Mouse (Mus musculus) thymus, adult 2 months (tissue): ENCODE results near the gene Pmm2. TPM values are rescaled to one million over a fixed set of nuclear protein-coding genes. Genes with fewer than 3 reads are reported as not detected.

Experiments used
- DNase-seq: peaks from one replicate; pipeline ENCODE4 v3.0.0; 2021
- H3K27ac ChIP-seq: fragments of 200-500 bp; 2 replicates; pipeline ENCODE4 v1.5.1; 2012; ENCODE audit warnings: low read length, control low read depth; ENCODE audit not compliant: control insufficient read depth, insufficient read depth
- H3K27me3 ChIP-seq: fragments of 200-500 bp; 2 replicates; pipeline ENCODE4 v1.6.1; 2012; ENCODE audit warnings: mild to moderate bottlenecking, low read length, moderate library complexity, mixed read lengths; ENCODE audit not compliant: control insufficient read depth, insufficient read depth
- H3K36me3 ChIP-seq: fragments of 200-500 bp; 2 replicates; pipeline ENCODE4 v1.6.1; 2012; ENCODE audit warnings: mild to moderate bottlenecking, low read length, moderate library complexity; ENCODE audit not compliant: control insufficient read depth, insufficient read depth
- H3K4me1 ChIP-seq: fragments of 200-500 bp; replicated peaks from 2 replicates; pipeline ENCODE4 v1.6.1; 2012; ENCODE audit warnings: low read length; ENCODE audit not compliant: control insufficient read depth, insufficient read depth
- H3K4me3 ChIP-seq: fragments of 200-500 bp; 2 replicates; pipeline ENCODE4 v1.5.1; 2012; ENCODE audit warnings: mild to moderate bottlenecking, low read length, control low read depth, moderate library complexity; ENCODE audit not compliant: control insufficient read depth, insufficient read depth
- CTCF ChIP-seq: fragments of 200-500 bp; IDR thresholded peaks from 2 replicates; pipeline ENCODE4 v1.5.1; 2012; ENCODE audit warnings: mild to moderate bottlenecking, control low read depth, low read length, moderate library complexity, borderline replicate concordance; ENCODE audit not compliant: control insufficient read depth, poor library complexity, insufficient read depth; ENCODE audit errors: extremely low read depth
- POLR2A ChIP-seq: fragments of 200-500 bp; IDR thresholded peaks from 2 replicates; pipeline ENCODE4 v1.6.1; 2012; ENCODE audit warnings: mild to moderate bottlenecking, low read length, control low read depth, moderate library complexity; ENCODE audit not compliant: control insufficient read depth, poor library complexity, insufficient read depth; ENCODE audit errors: extremely low read depth
- WGBS: fragments of 180-500 bp; shearing (Covaris S2); methylation state at CpG from one replicate; pipeline ENCODE4 v1.1.7; 2018; 5-methylcytosine and 5-hydroxymethylcytosine counted together
- polyA plus RNA-seq: library from polyadenylated mRNA; depleted of rRNA; stranded (reverse); fragments of >200 nt; gene quantifications from 2 replicates; pipeline ENCODE4 v1.2.3, GENCODE M21; 2012

Pmm2 gene
- polyA plus RNA-seq, 1 experiment: 116 TPM

GRCm38 (mm10) chr16:8686121-8686870, 48.8 kb downstream of the Pmm2 start:
- H3K4me1 ChIP-seq: no peaks in the 10 kb centered on the region
- no peaks in the 10 kb centered on the region for H3K27me3 ChIP-seq
- no peak overlapping the region for H3K4me3 ChIP-seq
- TF ChIP-seq POLR2A: no peak
- no peak for TF ChIP-seq CTCF
- 70% methylated on average over 7 of the region's 7 CpGs for WGBS
- H3K27ac ChIP-seq: no peak overlapping the region
- peaks cover 26% of the 10 kb centered on the region for H3K36me3 ChIP-seq
- DNase-seq: peak; percentile 81

DNA sequence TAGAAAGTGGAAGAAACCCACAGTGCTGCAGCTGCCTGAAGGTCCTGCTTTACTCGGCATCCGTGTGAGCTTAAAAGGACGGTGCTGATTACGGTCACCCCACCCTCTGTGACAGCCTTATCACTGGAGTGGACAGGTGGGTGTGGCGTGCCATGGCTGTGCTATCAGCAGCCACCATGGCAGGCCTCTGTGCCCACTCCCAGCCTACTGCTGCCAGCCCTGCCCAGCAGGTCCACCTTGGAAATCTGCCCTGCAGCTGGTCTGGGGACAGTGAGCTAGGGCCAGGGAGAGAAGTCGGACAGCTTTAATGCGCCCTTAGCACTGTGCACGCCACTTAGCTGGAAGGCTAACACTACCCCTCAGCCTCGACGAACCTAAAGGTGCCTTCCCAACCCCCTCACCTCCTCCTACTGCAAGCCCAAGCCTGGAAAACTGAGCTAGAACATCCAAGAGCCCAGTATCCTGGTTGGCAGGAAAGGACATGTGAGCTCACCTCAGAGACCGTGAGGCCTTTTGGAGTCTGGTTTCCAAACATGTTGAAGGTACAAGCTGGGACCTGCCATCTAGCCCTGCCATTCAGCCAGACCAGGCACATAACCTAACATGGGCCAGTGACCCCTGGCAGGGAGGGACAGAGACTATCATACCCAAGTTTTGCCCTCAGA, 49.5 kb downstream of the Pmm2 start:
- Histone ChIP-seq H3K36me3 (peaks cover 33% of the 10 kb centered on the region), H3K4me3 (no peak overlapping the region), H3K27me3 (no peaks in the 10 kb centered on the region), H3K4me1 (no peaks in the 10 kb centered on the region), H3K27ac (no peak overlapping the region)
- no peak for DNase-seq
- TF ChIP-seq CTCF: no peak
- WGBS: 94% methylated on average over 11 of the region's 11 CpGs

DNA sequence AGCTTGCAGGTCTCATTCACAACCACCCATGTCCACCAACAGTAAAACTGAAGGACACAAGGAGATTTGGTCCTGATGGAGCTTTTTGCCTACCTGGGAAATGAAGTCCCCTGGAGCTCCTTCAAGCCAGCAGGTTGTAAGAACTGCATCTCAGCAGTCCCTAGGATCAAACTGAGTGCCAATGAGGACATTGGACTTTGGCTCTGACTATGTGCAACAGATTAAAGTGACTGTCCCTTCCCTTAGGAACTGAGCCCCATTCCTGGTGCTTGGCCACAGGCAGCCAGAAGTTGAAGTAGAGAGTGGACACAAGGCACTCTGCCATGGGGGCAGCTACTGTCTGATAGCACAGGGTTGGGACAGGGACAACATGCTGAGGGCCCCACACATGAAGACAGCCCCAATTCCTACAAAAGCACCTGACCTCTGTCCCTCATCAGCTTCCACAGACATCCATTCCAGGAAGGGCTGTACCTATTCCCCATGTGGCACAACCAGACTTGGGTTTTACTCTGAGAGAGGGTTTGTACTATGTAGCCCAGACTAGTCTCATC, 50.2 kb downstream of the Pmm2 start:
- DNase-seq: no peak
- no peaks in the 10 kb centered on the region for H3K27me3 ChIP-seq
- H3K4me1 ChIP-seq: no peaks in the 10 kb centered on the region
- H3K27ac ChIP-seq: no peak overlapping the region
- no peak for TF ChIP-seq CTCF
- peaks cover 39% of the 10 kb centered on the region for H3K36me3 ChIP-seq
- no peak overlapping the region for H3K4me3 ChIP-seq

DNA sequence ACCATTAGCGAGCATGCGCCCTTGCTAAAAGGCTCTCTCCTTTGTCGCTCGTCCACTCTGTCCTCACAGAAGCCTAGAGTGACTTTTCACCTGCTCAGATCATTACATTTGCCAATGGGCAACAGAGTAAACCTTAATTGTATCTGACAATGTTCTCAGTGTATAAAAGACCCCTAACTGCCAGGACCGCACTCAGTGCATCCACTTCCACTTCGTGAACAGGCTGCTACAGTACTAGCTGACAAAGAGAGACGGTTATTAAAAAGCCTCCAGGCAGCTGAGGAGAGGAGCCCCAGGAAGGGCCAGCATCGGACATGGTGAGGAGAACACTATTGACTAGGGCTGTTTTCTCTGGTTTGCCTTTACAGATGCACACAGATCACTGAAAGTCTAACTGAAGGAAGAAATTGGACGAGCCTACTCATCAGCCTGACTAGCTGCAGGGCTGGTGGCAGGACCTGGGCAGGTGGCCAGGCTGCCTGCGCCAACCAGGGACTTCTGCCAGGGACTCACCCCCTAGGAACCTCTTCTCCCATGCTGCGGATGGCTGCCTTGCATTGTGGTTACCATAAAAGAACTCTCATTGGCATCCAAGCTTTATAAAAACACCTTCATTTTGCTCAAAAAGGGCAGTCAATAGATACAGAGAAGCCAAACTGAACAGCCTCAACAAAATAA, 52.6 kb downstream of the Pmm2 start:
- no peak for TF ChIP-seq CTCF
- no peak for TF ChIP-seq POLR2A
- Histone ChIP-seq H3K4me1 (no peaks in the 10 kb centered on the region), H3K27me3 (no peaks in the 10 kb centered on the region), H3K4me3 (no peak overlapping the region), H3K36me3 (peaks cover 64% of the 10 kb centered on the region), H3K27ac (no peak overlapping the region)
- no peak for DNase-seq
- WGBS: 93% methylated on average over 11 of the region's 11 CpGs

DNA sequence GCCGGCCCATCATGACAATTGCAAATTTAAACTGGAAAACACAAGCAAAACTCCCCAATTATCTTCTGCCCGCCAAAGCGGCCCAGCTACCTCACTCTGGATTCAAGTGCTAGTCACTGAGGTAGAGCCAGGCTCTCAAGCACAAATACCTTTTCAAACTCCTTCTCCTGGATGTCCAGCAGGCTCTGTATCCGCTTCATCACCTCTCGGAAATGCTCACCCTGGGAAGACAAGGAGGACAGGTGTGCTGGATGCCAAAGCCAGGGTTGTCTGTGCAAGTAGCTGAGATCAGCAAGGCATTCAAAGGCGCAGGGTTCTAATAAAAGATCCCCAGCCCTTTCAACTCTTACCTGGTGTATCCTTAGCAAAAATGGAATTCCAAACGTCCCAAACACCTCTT, 53.7 kb downstream of the Pmm2 start:
- Histone ChIP-seq H3K4me1 (no peaks in the 10 kb centered on the region), H3K4me3 (no peak overlapping the region), H3K36me3 (peaks cover 74% of the 10 kb centered on the region), H3K27ac (no peak overlapping the region), H3K27me3 (no peaks in the 10 kb centered on the region)
- TF ChIP-seq CTCF (no peak), POLR2A (no peak)
- DNase-seq: no peak
- WGBS: 96% methylated on average over 7 of the region's 7 CpGs

DNA sequence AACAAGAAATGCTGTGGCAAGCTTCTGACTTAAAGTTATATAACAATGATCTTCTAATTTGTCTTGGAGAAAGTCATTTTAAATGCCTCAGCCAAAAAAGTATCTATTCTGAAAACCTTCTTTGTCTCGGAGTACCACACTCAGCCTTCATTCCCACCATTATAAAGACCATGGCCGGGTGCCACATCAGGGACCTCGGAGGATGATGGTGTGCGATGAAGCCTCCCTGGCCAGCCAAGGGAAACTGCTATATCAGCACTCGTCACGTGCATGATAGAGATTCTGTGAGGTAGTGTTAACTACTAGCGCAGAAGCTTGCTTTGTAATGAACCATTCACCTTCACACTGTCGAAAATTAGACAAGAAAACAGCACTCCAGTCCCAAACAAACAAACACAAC, 62.1 kb downstream of the Pmm2 start:
- no peak overlapping the region for H3K4me3 ChIP-seq
- peaks cover 99% of the 10 kb centered on the region for H3K36me3 ChIP-seq
- H3K27ac ChIP-seq: no peak overlapping the region
- no peaks in the 10 kb centered on the region for H3K4me1 ChIP-seq
- DNase-seq: no peak
- no peaks in the 10 kb centered on the region for H3K27me3 ChIP-seq
- TF ChIP-seq CTCF: no peak
- no peak for TF ChIP-seq POLR2A
- 95% methylated on average over 8 of the region's 8 CpGs for WGBS

DNA sequence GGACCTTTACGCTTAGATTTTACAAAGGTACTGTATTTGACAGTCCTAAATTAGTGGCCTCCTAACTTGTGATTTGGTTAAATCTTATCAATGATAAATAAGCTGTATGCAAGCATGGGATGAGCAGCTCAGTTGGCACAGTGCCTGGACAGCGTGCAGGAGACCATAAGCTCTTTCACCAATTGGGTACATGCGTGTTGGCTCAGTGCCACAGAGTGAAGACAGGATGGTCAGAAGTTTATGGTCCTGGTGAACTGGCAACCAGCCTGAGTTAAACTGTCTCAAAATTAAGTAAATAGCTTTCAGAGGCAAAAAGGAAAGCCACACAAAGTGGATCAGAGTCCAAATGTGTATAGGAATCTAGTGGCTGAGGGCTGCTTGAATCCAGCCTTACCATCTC, 63.1 kb downstream of the Pmm2 start:
- Histone ChIP-seq H3K27ac (no peak overlapping the region), H3K4me3 (no peak overlapping the region), H3K36me3 (peaks cover 97% of the 10 kb centered on the region), H3K4me1 (no peaks in the 10 kb centered on the region), H3K27me3 (no peaks in the 10 kb centered on the region)
- 97% methylated on average over 3 of the region's 3 CpGs for WGBS
- no peak for TF ChIP-seq CTCF
- TF ChIP-seq POLR2A: no peak
- no peak for DNase-seq
